Mouse (Mus musculus) bone marrow, adult 2 months (tissue): ENCODE measurements around the gene Riok1. TPM values are rescaled to one million over a fixed set of nuclear protein-coding genes. Genes with fewer than 3 reads are reported as not detected.

Experiments used
- H3K27ac ChIP-seq: fragments of 200-500 bp; 2 replicates; pipeline ENCODE4 v1.5.1; 2012; ENCODE audit warnings: low read depth, mild to moderate bottlenecking, control low read depth, inconsistent platforms, low read length; ENCODE audit not compliant: control insufficient read depth, poor library complexity, insufficient read depth
- H3K4me1 ChIP-seq: fragments of 200-500 bp; 2 replicates; pipeline ENCODE4 v1.6.1; 2011; ENCODE audit warnings: low read length; ENCODE audit not compliant: control insufficient read depth, insufficient read depth
- H3K4me3 ChIP-seq: fragments of 200-500 bp; replicated peaks from 2 replicates; pipeline ENCODE3; 2011; ENCODE audit warnings: mild to moderate bottlenecking, low read depth, low read length, control low read depth; ENCODE audit not compliant: control insufficient read depth
- CTCF ChIP-seq: fragments of 200-500 bp; IDR thresholded peaks from 2 replicates; pipeline ENCODE4 v1.5.1; 2011; ENCODE audit warnings: low read length, control low read depth; ENCODE audit not compliant: control insufficient read depth, insufficient read depth
- POLR2A ChIP-seq: fragments of 200-500 bp; IDR thresholded peaks from 2 replicates; pipeline ENCODE4 v1.6.1; 2011; ENCODE audit warnings: low read depth, mild to moderate bottlenecking, control low read depth, low read length, borderline replicate concordance; ENCODE audit not compliant: control insufficient read depth
- WGBS: fragments of 180-500 bp; shearing (Covaris S2); methylation state at CpG from one replicate; pipeline ENCODE4 v1.1.7; 2018; 5-methylcytosine and 5-hydroxymethylcytosine counted together
- polyA plus RNA-seq: library from polyadenylated mRNA; stranded (reverse); fragments of >200 nt; gene quantifications from 2 replicates; pipeline ENCODE4 v1.2.4, GENCODE M21; 2011; ENCODE audit warnings: low replicate concordance; ENCODE audit not compliant: missing spikeins, insufficient read depth, insufficient read length

Gene Riok1
- polyA plus RNA-seq, 1 experiment = 40.9 TPM

DNA sequence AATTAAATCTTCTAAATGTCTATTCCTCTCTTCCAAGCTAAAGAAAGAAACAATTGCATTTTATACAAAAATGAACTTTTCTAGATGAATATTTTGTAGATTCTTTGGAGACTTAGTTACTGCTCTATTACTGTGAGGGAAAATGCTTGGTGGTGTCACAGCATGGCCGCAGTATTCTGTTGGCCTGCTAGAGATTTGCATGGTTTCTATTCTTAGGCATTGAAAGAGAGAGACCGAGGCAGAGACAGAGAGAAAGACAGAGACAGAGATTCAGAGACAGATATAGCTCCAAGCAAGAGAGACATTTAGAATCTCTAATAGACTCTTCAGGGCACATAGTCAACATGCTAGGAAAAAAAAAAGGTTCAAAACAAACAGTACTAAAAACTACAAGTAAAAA lies 28.8 kb upstream of the Riok1 start:
- H3K4me1 ChIP-seq = peaks cover 7% of the 10 kb centered on the region
- H3K4me3 ChIP-seq = no peak overlapping the region
- TF ChIP-seq POLR2A = no peak
- TF ChIP-seq CTCF = no peak
- WGBS = 93% methylated on average over 2 of the region's 2 CpGs
- H3K27ac ChIP-seq = no peak overlapping the region

DNA sequence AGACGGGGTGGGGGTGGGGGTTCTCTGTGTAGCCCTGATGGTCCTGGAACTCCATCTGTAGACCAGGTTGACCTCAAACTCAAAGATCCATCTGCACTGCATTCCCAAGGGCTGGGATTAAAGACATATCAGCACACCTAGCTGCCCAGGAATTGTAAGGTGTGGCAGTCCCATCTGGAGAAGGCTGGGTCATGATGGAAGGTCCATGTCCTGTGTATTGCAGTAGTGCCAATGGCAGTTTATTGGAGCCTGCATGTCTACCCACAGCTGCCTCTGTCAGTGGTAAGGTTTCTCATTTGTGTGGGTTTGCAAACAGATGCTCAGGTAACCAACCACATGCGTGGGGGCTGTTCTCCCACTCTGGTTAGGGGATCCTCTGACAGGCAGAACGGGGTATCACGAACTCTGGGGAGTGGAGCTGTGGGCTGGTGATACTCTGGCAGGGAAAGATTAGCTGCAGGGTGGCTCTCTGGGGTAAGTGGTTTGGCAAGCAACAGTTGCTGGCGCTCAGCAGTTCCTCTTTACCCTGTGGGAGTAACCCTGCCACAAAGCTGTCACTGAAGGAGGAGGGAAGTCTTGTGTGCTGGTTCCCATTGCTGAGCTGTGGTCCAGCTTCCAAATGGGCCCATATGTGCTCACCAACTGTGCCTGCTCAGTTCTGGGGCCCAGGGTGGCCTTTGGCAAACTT lies 26.9 kb upstream of the Riok1 start:
- TF ChIP-seq CTCF (no peak), POLR2A (no peak)
- peak overlapping the region; percentile 95 for H3K27ac ChIP-seq
- 5% methylated on average over 5 of the region's 5 CpGs for WGBS
- H3K4me3 ChIP-seq = no peak overlapping the region
- H3K4me1 ChIP-seq = peaks cover 7% of the 10 kb centered on the region

DNA sequence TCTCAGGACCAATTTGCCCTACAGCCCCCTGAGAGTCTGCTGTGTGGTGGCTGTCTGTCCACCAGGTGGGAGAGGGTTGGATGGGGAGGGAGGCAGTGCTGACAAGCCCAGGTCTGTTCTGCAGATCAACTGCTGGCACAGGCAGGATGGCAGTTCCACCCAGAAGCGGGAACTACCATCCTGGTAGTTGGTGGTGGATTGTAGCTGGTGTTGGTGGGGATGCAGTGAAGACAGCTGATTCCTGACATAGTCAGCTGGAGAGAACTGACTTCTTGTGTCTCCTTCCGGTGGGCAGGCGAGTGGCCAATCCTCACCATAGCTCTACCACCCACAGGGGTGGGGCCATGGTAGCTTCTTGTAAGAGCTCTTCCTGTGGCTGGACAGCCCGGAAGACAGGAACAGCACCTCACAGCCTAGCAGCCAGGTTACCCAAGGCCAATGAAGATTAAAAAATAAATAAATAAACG lies 26.3 kb upstream of the Riok1 start:
- TF ChIP-seq POLR2A (0 out of 2 replicates have a peak, but pooled peaks have one; percentile 37), CTCF (no peak)
- H3K4me3 ChIP-seq = peak overlapping the region; percentile 38
- H3K4me1 ChIP-seq = peaks cover 7% of the 10 kb centered on the region
- H3K27ac ChIP-seq = peak overlapping the region; percentile 95
- 3% methylated on average over 5 of the region's 5 CpGs for WGBS

DNA sequence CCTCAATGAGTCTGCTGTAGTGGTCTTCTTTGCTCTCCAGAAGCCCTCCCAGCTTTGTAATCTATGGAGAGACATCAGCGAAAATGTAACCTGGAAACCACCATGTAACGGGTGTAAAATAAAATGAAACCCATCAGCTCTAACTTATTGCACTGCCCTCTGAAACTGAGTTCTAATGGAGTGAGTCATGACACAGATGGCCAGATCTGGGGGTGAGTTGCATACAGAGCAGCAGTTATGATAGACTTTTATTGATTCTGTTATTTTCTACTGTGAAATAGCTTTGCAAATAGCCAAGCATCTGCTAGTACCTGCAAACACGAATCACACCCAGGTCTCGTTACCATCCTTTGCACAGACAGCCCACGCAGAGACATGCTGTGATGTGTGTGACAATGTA lies 24.4 kb upstream of the Riok1 start:
- 81% methylated on average over 5 of the region's 5 CpGs for WGBS
- TF ChIP-seq CTCF (no peak), POLR2A (no peak)
- no peak overlapping the region for H3K4me3 ChIP-seq
- peaks cover 7% of the 10 kb centered on the region for H3K4me1 ChIP-seq
- no peak overlapping the region for H3K27ac ChIP-seq

DNA sequence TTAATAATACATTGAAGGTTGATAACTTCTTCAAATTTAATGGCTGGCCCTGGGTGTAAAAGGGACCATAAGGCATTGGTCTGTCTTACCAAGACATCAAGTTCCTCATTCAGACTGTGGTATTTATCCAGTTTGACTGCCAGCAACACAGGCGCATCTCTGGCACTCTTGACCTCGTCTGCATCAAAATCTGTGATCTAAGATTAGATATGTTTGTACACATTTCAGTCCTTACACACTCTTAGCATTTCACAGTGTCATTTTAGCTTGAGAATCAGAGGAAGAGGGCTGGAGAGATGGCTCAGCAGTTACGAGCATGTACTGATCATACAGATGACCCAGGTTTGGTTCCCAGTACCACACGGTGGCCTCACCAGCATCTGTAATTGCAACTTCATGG lies 21.2 kb upstream of the Riok1 start:
- Histone ChIP-seq H3K27ac (no peak overlapping the region), H3K4me3 (no peak overlapping the region), H3K4me1 (no peaks in the 10 kb centered on the region; the same call in 1 of the 2 replicates)
- no peak for TF ChIP-seq CTCF
- no peak for TF ChIP-seq POLR2A
- WGBS = 77% methylated on average over 4 of the region's 4 CpGs

DNA sequence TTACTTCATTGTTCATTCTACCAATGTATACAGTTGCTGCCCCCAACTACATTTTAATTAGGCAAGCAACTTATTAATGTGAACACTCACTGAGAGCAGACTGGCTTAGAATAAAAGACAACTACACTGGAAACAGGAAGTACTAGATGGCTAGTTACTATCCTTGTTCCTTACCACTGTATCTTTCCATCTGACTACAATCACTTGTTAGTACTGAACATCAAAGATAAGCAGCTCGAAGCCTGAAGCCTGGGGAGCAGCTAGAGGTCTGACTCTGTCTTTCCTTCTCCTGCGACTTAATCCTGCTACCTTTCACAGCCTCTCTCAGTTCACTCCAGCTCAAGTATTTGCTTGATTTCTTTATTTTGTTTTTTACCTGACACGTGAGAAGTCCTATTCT lies 18.0 kb upstream of the Riok1 start:
- Histone ChIP-seq H3K4me1 (no peaks in the 10 kb centered on the region), H3K4me3 (no peak overlapping the region), H3K27ac (no peak overlapping the region)
- WGBS = 56% methylated on average over 3 of the region's 3 CpGs
- TF ChIP-seq CTCF (no peak), POLR2A (no peak)

DNA sequence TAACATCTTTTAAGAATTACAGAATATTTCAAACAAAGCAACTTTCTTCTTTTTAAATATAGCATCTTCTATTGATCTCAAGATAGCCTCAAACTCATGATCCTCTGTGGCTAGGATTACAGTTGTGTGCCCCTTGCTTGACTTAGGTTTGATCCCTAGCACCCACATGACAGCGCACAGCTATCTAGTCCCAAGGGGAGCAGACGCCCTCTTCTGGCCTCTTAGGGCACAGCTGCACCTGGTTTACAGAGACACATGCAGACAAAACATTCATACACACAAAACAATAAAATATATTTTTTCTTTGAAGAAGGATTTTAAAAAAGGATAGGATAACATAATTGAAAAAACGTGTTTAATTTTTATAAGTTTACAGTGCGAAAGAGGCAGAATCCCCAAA lies 10.9 kb upstream of the Riok1 start:
- Histone ChIP-seq H3K4me3 (no peak overlapping the region), H3K27ac (no peak overlapping the region), H3K4me1 (peaks cover 2% of the 10 kb centered on the region; the same call in 1 of the 2 replicates)
- TF ChIP-seq POLR2A (no peak), CTCF (peak; percentile 52; the same call in 1 of the 2 replicates)
- 86% methylated on average over 4 of the region's 4 CpGs for WGBS

DNA sequence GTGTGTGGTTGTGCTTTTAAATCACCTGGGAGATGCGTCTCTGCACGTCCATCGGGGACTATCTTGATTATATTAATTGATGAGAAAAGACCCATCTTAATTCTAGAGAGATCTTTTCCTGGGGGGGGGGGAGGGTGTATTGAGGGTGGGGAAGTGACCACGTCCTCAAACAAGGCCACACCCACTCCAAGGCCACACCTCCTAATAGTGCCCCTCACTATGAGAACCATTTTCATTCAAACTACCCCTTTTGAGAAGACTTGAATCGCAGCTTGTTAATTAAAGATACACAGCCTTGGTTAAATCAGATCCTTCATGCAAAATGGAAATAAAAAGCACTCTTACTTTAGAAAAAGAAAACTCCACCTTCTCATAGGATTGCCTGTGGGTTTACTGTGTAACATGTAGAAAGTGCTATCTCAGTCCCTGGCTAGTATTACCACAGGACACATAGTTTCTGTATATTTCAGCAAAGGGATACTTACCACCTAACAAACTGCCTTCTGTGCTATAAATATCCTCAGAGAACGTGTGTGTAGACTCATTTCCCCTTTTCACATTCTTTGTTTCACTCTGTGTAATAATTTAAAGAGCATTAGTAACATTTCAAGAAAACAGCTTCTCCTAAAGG lies 9.1 kb upstream of the Riok1 start:
- Histone ChIP-seq H3K4me1 (peaks cover 2% of the 10 kb centered on the region; the same call in 1 of the 2 replicates), H3K4me3 (no peak overlapping the region), H3K27ac (no peak overlapping the region; the same call in 1 of the 2 replicates)
- TF ChIP-seq CTCF (no peak), POLR2A (no peak)
- 30% methylated on average over 6 of the region's 6 CpGs for WGBS
